ENCODE assay signal across 8 mouse cellular contexts in genomic region chr8:119558603-119559401, GRCm38 (mm10). TPM values are rescaled to one million over a fixed set of nuclear protein-coding genes. Genes with fewer than 3 reads are reported as not detected.
A peak's percentile ranks its signal among the peaks of the same experiment; 100 is the strongest.
DNase-seq lines count a peak whose midpoint lies in the region; ATAC-seq and TF ChIP-seq lines count a peak whose summit lies in the region.

Gene Mbtps1 (minus strand): TSS chr8:119558735.

- peak within 1 kb of the TSS; percentile 85 for H3K9ac ChIP-seq in hindbrain, postnatal 0 days (replicated peaks; ENCODE audit: low read length)

- ATAC-seq in hindbrain, postnatal 0 days = peak; percentile 99
- peak; percentile 97 for ATAC-seq in megakaryocyte, adult 5-6 weeks (ENCODE audit: poor library complexity, severe bottlenecking)

- DNase-seq in WW6 (ENCODE audit: low read depth, low spot score) = peak; percentile 100
- DNase-seq in cerebellum, postnatal 4 days (ENCODE audit: low spot score in 2 of 2) = peak; percentile 96 to 98
- peak; percentile 99 for DNase-seq in gastrocnemius, adult 2 months
- peak; percentile 99 for DNase-seq in hindbrain, postnatal 0 days (ENCODE audit: low spot score)
- DNase-seq in left cerebral cortex, adult 2 months (ENCODE audit: extremely low spot score in 1 of 2, low spot score in 2 of 2) = peak; percentile 97 to 98
- peak; percentile 95 to 98 for DNase-seq in right cerebral cortex, adult 2 months (ENCODE audit: low spot score in 2 of 2)
- peak; percentile 98 for DNase-seq in urinary bladder, postnatal 14 days (ENCODE audit: low spot score)

- H3K9me3 ChIP-seq in hindbrain, postnatal 0 days (ENCODE audit: low read length) = no peaks in the 10 kb centered on the region

- H3K4me1 ChIP-seq in hindbrain, postnatal 0 days (ENCODE audit: insufficient read depth, low read length) = peaks cover 6% of the 10 kb centered on the region

- peak; percentile 27 for TF ChIP-seq CTCF in gastrocnemius, adult 2 months (IDR thresholded peaks at IDR 0.05)
- peak; percentile 30; the same call in 1 of the 2 replicates for TF ChIP-seq CTCF in hindbrain, postnatal 0 days (IDR thresholded peaks at IDR 0.05; ENCODE audit: low read depth)
- no peak; the same call in 1 of the 2 replicates for TF ChIP-seq CTCF in left cerebral cortex, adult 2 months (IDR thresholded peaks at IDR 0.05)

- 5% methylated on average over 62 of the region's 63 CpGs for WGBS in hindbrain, postnatal 0 days

- no peaks in the 10 kb centered on the region for H3K27me3 ChIP-seq in hindbrain, postnatal 0 days (ENCODE audit: insufficient read depth, low read length)

- peak within 1 kb of the TSS; percentile 98 for H3K27ac ChIP-seq in gastrocnemius, adult 2 months
- peak within 1 kb of the TSS; percentile 94 for H3K27ac ChIP-seq in hindbrain, postnatal 0 days
- H3K27ac ChIP-seq in left cerebral cortex, adult 2 months = peak within 1 kb of the TSS; percentile 96

- H3K4me2 ChIP-seq in hindbrain, postnatal 0 days (ENCODE audit: low read depth, low read length) = peak within 1 kb of the TSS; percentile 89

- H3K36me3 ChIP-seq in hindbrain, postnatal 0 days (ENCODE audit: insufficient read depth, low read length) = peaks cover 22% of the 10 kb centered on the region

- peak within 1 kb of the TSS; percentile 81 for H3K4me3 ChIP-seq in gastrocnemius, adult 2 months
- peak within 1 kb of the TSS; percentile 64 for H3K4me3 ChIP-seq in hindbrain, postnatal 0 days (ENCODE audit: low read length)
- peak within 1 kb of the TSS; percentile 86 for H3K4me3 ChIP-seq in left cerebral cortex, adult 2 months

- intact Hi-C loops in gastrocnemius, adult 2 months (cut with DNase I) = loop anchor here (1.0 to 10.0 kb wide), 2 partner anchors 46 to 116 kb away; partner anchors contain the start of gene Taf1c
- intact Hi-C loops in left cerebral cortex, adult 2 months (cut with DNase I) = loop anchor here (1.0 kb wide), 2 partner anchors 15 to 46 kb away; partner anchors contain the start of gene Taf1c

RNA-seq across cellular contexts. Expression of gene Mbtps1, which starts in this region (rescaled TPM):
- total RNA-seq in gastrocnemius, adult 2 months (2021) = 10 to 100 TPM; 28.6 to 28.7 TPM
- 52.9 and 90.6 TPM in 2 replicates for total RNA-seq in hindbrain, postnatal 0 days (2014; rRNA removed)
- polyA plus RNA-seq in hindbrain, postnatal 0 days (2015; fragmentation: Nextera tagmentation; extraction: Ambion mirVana) = 42.6 and 44.9 TPM in 2 replicates
- 10 to 100 TPM; 61.0 to 64.3 TPM for total RNA-seq in left cerebral cortex, adult 2 months (2021)
- total RNA-seq in megakaryocyte, adult 5-6 weeks (2015) = 27.4 and 32.8 TPM in 2 replicates
- total RNA-seq in megakaryocyte, adult 5-6 weeks (2017) = 28.5 and 33.7 TPM in 2 replicates

Comparison
In these comparisons a context has a peak if more than half of its experiments do, and no peak if none do; other contexts are left out.
1. Peak in every context shown above with its lines: DNase-seq, ATAC-seq, H3K4me3 ChIP-seq and H3K27ac ChIP-seq.